Mouse (Mus musculus) MN1 (cell line): ENCODE data around the gene Ptprt.

Experiments used
- DNase-seq: peaks from one replicate; pipeline ENCODE4 v3.0.0-alpha.2; 2016; ENCODE audit warnings: low spot score

The Ptprt gene

DNA sequence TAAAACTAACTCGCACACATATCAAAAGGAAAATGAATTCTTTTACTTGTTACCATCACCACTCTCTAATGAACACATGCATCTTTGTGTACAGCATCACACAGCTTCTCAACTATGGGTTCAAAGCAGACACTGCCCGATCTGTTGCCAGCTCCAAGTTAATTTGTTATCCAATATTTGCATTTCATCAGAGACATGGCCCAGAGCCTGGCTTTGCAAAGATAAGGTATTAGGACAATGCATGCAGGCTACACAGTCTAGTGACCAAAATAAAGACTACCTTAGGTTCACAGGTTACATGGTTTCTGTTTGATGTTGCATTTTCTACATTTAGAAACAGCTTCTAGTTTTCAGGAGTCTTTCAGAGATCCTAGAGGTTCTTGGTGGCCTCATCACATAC lies 719.0 kb downstream of the Ptprt start:
- no peak for DNase-seq

- DNase-seq: no peak
Observed at GRCm38 (mm10) chr2:161907214-161907613, 753.7 kb downstream of the Ptprt start.

GRCm38 (mm10) chr2:161902196-161902595 lies 758.8 kb downstream of the Ptprt start:
- DNase-seq: no peak

- no peak for DNase-seq
Observed at GRCm38 (mm10) chr2:161884446-161884845, 776.5 kb downstream of the Ptprt start.

DNA sequence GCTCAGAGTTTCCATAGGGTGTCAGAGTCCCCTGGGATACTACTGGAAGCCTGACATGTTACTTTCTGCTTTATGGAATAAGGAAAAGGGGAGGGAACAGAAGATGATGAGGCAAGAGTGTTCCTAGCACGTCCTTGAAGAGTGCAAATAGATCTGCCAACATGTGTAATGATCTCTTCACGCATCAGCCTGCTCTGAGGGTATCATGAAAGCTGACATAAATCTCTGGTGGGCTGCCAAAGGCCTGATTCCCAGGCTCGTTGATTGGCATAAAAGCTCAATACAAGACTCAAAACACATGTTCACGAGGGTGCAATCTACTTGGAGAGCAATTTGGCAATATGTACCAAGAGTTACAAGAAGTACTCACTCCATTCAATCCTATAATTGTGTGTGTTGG lies 778.4 kb downstream of the Ptprt start:
- DNase-seq: no peak

GRCm38 (mm10) chr2:161880941-161881340 lies 780.0 kb downstream of the Ptprt start:
- DNase-seq: no peak

DNA sequence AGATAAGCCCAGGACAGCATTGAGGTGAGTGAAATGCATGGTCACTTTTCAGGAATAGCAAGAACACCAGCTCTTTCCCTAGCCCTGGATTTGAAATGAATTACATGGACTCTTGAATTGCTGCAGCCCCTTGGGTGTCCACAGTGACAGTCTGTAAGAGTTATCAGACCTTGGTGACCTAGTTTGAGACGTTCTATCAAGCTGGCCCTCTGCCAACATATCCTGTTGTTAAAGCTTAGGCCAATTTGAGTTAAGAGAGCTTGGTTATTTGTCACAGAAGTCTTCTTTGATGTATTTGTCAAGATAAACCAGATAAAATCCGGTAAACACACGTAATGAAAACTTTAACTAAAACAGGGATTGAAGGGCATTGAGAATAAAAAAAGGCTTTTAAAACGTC lies 795.7 kb downstream of the Ptprt start:
- DNase-seq: no peak

- no peak for DNase-seq
Observed at GRCm38 (mm10) chr2:161858813-161859212, 802.1 kb downstream of the Ptprt start.

GRCm38 (mm10) chr2:161858361-161858760 lies 802.6 kb downstream of the Ptprt start:
- DNase-seq: no peak

DNA sequence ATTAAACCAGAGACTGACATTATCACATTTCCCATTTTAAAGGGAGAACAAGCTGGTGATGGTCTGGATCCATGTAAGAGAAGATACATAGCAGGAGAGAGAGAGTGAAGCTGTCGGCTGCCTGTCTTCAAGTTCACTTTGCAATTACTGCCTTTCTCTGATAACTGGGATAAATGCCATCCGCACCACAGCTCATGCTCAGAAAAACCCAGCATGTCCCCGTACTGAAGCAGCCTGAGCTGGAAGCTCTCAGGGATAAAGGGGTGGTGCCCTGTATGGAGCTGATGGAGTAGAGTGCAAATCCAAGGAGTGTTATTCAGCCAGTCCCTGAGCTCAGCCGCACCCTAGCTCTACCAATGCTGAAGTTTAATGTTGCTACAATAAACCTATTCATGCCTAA lies 825.9 kb downstream of the Ptprt start:
- DNase-seq: no peak

DNA sequence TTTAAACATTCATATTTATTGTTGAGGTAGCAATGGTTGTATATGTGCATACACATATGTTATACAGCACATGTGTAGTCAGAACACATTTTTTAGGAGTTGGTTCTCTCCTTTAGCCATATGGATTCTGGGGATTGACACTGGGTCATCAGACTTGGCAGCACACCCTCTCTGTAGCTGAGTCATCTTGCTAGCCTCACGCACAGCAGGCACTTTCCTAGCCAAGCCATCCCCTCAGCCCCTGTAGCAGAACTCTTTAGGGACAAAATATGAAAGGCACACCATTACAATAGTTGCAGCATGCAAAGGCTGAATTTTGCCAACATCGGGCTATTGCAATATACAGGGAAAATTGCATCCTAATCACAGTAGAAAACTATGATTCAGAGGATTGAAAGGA lies 827.1 kb downstream of the Ptprt start:
- no peak for DNase-seq

DNA sequence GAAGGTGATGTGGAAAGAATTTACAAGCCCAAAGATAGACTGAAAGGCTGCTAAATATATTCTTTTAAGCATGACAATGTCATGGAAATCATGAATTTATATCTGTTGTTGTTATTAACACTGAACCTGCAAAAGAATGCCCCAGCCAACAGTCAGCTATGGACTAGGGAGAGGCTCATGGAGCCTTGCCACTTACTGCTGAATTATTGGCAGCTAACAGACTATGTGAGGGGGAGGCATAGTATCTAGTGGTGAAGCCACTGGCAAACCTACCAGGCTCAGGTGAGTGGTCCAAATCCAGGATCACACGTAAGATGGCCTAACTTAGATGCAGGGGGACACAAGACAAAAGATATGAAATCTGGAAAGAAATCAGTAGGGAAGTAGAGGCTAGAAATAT lies 847.6 kb downstream of the Ptprt start:
- DNase-seq: no peak

GRCm38 (mm10) chr2:161808086-161808801 lies 852.7 kb downstream of the Ptprt start:
- DNase-seq: no peak

DNA sequence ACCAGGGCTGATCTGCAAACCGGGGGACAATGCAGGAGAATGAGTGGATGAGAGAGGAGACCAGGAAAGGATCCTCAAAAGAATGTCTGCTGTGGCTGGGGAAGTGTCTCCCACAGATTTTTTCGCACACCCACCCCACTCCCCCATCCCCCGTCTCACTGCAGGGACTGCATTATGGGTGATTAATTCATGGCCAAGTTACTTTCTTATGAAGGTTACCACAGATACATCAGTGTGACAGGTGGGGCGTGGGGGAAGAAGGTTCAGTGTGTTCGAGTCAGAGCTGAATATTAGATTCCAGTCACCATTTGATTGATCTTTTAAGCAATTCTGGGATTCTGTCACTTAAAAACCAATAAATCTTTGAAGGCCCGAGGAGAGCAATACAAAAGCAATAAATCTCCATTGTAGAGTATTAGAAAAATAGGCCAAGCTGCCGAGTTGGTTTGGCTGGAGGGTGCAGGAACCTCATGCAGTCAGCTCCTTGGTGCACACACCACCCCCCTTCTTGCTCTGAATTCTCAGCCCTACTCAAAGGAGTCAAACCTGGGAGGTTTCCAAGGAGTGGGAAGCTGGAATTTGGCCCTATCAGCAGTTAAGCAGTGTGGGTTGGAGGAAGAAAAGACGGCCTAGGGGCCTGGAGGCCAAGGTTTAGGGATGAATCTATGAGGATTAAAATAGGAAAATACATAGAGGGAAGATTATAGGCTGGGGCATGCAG lies 854.5 kb downstream of the Ptprt start:
- DNase-seq: no peak

DNA sequence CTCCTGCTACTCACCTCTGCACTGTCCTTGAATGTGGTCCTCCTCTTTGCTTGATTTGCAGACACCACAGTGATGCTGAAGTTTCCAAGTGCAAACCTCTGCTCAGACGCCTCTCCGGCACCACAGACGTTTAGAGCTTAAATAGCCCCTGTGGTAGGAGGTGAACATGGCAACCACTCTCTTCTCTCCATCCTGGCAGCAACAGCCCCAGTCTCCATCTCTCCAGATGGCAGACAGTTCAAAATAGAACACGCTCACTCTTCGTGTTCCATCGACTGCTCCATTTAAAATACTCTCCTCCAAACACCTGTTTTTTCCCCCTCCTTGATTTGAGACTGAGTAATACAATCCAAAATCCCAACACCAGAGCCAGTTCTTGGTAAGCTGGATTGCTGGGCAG lies 861.0 kb downstream of the Ptprt start:
- DNase-seq: no peak

GRCm38 (mm10) chr2:161767528-161767927 lies 893.4 kb downstream of the Ptprt start:
- no peak for DNase-seq

DNA sequence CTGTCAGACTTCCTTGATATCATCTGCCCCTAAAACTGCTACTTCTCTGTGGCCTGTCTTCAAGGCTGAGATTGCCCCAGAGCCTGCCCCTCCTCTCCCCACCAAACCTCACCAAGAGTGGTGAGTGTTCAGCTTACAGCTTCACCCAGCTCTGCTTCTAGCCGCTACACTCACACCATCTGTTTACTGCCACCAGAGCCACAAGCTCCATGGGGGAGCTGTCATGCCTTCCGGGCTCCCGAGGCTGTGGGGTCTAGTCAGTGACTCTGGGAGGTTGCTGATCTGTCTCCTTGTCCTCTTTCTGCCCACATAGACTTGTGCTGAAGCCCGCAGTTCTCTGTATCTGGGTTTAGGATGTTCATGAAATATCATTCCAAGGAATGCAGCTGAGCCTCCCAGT lies 947.9 kb downstream of the Ptprt start:
- no peak for DNase-seq

DNA sequence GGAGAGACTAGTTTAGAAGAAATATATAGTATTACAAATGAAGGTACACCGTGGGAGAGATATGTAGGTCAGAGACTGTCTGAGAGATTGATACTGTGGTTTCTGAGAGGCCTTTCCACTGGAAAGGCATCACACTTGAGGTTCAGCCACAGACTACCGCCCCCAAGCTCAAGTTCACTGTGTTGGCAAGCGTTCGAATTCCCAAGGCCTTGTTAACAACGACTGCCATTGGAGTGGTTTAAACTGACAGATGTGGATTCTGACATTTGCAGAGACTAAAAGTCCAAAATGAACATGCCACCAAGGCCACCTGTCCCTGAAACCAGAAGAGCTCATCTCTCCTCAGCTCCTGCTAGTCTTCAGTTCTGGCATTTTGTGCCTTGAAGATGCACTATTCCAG lies 951.6 kb downstream of the Ptprt start:
- no peak for DNase-seq

DNA sequence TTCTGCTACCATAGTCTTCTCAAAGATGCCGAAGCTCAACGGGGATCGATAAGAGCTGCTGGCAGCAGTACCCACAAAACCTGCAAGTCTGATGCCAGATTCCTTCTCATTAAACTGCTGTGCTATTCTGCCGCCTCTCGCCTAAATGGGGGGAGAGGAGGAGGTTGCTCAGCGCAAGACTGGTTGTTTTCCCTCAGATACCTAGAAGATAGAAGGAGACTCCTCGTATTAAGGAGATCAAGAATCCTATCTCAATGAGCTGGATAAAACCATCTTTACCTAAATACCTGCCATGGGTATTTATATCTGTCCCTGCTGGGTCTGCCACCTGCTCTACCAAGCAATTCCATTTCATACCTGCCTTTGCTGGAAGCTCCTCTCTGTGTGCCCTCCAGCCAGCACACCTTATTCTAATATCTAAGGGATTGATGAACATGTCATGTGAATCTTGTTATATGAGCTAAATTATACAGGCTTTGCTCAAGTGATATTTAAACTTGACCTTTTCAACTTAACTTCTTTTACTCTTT lies 954.5 kb downstream of the Ptprt start:
- DNase-seq: no peak

- DNase-seq: no peak
Observed at GRCm38 (mm10) chr2:161704811-161705210, 956.1 kb downstream of the Ptprt start.

DNA sequence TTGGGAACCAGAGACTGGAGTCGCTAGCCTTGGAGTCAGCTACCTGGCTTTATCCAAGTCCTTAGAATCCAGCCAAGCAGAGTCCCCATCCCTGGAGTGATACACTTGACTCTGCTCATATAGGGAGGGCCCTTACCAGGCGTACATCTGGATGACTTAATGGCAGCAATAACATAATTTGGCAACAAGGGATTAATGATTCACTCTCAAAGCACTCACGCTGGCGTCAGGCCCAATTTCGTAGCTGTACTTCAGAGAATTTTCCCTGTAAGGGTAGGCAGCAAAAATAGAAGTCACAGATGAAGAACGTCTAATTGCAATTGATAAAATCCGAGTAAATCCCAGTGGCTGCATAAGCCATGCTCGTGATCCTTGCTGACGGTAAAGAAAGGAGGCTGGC lies 956.5 kb downstream of the Ptprt start:
- DNase-seq: peak; percentile 43

DNA sequence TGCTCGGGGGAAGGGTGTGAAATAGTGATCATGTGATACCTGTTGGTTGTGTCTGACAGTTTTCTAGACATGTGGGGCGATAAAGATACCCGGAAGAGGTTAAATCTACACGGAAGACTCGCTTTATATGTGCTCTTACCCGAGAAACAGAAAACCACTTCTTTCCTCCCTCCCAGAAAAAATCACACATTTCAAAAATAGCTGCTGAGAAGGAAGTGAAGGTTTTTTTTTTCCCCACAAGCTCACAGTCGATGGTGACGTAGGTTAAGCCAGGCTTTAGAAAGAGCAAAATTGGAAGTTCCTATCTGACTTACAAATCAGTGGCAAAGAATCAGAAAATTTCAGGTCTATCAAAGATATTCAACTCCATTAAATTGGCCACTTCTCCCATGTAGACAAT lies 965.1 kb downstream of the Ptprt start:
- no peak for DNase-seq

GRCm38 (mm10) chr2:161668302-161668986 lies 992.5 kb downstream of the Ptprt start:
- peak; percentile 36 for DNase-seq
